Mouse (Mus musculus): ENCODE measurements at regions not wholly inside any gene's neighbourhood (a gene's known extent, or its start where the extent isn't known, plus 50 kb on each side); places are given as distances from the start of the nearest gene placed in this dataset.

DNA sequence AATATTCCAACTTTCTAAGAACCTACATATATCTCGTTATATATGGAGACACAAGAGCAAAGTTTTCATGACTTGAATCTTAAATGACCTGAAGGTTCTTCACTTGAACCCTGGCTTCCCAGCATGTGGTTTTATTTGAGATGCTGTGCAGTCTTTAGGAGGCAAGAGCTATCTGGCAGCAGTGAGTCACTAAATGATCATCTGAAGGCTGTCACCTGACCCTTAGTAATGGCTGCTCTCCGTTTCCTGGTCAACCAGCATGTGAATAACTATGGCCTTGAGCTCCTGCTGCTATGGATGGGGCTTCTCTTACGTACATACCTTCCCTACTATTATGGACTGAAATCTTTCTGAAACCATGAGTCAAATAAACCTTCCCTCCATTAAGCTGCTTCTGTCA lies 149.8 kb upstream of the Zpld1 start:
- no peak for DNase-seq (ENCODE audit: low spot score)

DNA sequence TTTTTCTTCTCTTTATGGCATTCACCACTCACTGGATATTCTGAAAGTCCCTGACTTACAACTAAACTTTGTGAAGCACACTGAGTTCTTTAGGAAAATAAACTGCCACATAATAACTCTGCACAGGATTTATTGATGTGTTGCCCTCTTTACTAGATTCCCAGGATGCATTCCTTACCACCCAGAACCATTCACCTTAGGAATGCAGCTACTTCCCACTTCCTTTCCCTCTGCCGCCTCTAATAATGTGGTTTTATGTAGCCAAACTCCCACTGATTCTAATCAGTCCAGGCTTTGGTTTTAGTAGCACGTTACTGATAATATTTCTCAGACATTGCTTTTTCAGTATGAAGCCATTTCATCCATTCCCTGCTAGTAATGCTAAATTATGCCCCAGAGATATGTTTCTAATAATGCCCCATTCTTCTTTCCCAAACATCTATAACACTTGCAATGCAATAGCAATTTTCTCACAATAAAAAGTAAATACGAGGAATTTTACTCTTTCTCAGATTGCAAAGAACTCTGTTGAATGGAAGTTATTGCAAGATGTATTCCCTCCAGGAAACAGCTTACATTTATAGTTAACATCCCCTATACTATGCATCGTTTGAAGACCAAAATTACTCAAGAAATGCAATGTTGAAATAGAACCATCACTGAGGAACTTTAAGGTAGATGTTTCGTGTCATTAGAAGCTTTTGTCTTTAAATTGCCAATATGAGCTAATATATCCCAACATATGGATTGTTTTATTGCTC lies 145.2 kb upstream of the Zpld1 start:
- no peak for DNase-seq (ENCODE audit: low spot score)

GRCm38 (mm10) chr16:55435139-55435968 lies 137.6 kb upstream of the Zpld1 start:
- no peak for DNase-seq (ENCODE audit: low spot score)

DNA sequence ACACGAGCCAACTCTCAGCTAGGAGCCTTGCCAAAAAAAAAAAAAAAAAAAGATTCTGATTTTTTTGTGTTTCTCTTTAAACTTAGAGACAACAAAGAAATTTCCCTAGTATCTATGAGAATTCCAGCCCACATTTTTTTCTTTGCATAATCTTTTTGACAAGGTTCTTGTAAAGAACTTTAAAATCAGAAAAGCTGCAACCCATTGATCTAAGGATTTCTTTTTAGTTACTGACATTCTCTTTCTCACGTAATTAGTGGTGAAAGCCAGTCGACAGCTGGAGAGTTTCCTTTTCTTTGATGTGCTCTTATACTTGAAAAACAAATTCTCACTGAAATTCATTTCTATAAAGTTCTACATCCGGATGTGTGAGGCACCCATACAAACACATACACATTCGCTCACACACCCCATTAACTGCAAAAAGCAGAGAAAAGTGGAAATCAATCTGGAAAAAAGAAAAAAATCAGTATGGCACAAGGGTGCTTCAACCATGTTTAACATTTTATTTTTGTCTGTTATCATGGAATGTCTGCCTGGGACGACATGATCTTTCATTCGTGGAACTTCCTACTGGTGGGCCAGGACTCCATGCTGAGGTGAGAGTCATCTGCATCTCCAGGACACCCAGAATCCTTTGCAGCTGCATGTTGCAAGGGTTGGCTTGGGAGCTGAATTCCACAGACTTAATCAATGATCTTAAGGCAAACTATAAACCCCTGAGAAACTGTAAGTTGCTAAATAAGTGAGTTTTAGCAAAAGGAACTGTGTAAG lies 124.0 kb upstream of the Zpld1 start:
- no peak for DNase-seq (ENCODE audit: low spot score)

DNA sequence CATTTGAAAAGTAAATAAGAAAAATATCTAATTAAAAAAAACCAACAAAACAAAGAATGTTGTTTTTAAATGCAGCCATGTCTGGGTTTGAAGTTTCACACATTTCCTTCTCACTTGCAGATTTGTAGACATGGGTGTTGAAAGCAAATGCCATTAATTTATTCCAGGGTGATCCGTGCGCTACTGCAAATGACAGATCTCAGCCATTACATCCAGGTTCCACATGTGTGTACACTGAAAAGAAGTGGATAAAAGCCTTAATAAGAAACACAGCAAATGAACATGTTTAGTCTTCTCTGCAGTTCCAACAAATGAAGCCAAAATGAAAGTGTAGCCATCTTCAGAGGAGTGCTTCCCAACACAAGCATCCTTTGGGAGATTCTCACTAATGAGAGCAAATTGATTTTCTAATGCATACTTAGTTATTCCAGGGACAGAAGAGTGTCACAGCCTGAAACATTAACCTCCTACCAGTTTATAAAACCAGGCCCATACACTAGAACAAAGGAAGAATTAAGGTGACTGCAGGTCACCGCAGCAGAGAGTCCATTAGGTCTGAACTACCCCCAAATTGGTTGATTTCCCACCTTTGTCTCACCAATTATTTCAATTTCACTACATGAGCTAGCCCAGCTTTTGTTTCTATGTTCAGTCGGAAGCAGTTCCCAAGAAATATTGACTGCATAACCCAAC lies 123.2 kb upstream of the Zpld1 start:
- no peak for DNase-seq (ENCODE audit: low spot score)

DNA sequence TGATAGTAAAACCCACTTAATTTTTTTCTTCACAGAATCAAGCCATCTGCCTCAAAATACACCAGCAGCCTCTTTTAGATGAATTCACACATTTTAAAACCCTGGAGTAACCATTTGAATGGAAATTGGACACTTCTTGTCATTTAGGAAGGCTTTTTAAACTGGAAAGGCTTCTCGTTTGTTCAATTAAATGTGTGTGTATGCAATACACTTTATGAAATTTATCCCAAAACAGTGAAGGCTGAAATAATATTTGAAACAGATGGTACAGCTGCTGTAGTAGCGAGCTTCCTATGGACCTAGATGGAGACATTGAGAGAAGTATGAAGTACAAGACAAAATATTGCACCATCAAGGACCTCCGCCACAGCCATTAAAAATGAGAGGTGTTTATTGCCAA lies 121.1 kb upstream of the Zpld1 start:
- no peak for DNase-seq (ENCODE audit: low spot score)

DNA sequence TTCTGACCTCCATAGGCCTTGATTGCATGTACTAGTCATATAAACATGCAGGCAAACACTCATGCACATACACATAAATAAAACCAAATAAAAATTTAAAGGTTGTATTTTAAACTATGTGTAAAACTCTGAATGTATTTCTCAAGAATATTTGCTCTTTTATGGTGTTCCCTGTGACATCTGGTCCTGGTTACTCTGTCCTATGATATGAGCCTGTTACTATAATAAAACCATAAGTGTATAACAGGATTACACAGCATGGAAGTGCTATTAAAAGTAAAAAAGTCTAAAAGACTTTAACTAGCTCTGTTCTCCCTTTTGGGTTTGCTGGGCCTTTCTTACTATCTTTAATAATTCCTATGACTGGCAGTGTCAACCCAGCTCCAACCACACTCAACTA lies 103.0 kb upstream of the Zpld1 start:
- DNase-seq (ENCODE audit: low spot score), result no peak

DNA sequence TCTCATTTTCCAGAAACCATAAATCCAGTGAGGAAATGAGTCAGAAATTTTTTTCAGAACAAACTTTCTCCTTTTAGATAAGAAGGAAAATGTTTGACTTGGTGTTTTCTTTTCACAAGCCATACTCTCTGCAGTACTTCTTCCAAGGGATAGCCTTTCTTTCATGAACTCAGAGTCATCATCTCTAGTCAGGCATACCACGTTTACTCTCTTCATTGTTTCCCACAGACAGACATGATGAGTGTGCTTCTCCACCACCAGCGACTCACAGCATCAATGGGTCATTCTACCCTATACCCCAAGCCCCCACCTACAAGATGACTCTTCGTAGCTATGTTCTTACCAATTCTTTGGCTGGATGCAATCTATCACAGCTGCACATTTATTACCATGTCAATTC lies 97.1 kb upstream of the Zpld1 start:
- DNase-seq (ENCODE audit: low spot score), result no peak

DNA sequence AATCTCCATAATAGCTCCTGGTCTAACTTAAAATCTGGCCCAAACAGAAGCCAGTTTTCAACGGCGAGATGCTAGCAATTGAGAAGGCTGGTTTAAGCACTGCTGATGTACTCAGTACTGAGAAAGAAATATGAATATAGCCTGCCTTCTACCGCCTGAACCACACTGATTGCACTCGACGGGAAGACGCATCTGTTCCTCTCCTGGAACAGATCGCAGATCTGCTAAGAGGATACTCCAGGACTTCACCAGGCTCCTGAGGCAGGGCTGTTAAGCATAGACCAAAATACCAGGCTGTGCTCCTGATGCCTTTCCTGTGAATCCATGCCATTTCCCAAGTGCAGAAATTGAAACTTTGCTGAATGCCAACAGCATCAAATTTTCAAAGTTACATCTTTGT lies 92.6 kb upstream of the Zpld1 start:
- no peak for DNase-seq (ENCODE audit: low spot score)

- no peak for DNase-seq (ENCODE audit: low spot score)
Observed at GRCm38 (mm10) chr16:55379996-55380395, 82.2 kb upstream of the Zpld1 start.

DNA sequence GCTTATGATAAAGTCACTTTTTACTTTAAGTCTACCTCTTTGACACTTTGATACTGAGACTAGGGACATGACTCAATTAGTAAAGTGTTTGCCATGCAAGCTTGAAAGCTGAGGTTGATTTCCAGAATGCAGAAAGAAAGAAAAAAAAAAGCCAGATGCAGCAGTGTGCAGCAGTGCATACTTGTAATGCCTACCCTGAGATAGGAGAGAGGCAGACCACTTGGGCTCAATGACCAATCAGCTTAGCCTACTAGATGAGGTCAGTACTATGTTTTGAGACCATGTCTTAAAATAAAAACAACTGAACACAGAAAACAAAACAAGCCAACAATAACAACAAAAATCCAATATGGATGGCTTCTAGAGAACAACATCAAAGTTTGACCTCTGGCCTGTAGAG lies 81.4 kb upstream of the Zpld1 start:
- DNase-seq (ENCODE audit: low spot score), result no peak

- no peak for DNase-seq (ENCODE audit: low spot score)
Observed at GRCm38 (mm10) chr16:55378701-55379100, 80.9 kb upstream of the Zpld1 start.

DNA sequence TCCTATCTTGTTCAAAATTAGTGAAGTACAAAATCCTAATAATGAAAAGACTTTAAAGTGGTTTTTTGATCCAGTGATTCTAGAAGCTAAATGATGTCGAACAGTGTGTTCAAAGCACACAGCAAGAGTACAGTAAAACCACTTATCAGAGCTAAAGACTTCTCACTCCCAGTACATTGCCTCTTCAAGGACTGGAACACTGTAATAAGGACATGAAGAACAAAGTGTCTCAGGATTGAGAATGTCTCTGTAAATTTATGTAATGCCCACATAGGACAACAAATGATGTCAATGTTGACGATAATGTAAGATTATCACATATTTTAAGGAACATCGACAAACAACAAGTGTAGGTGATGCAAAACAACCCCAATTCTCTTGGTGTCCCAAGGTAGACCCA lies 78.1 kb upstream of the Zpld1 start:
- no peak for DNase-seq (ENCODE audit: low spot score)

DNA sequence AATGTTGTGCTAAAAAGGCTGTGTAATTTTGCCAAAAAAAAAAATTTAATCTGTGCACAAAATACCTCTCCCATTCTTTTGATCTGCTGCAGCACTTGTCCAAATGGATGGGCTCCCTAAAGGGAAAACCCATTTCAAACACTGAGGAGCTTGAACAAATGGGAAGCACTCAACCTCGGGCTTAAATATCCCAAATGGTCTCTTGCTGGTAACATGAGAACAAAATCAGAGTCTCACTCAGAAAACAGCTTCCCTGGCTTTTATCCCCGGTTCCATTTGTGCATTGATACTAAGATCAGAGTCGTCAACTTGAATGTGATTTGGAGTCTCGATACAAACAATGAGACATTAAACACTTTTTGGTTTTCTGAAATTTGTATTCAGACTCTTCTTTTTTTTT lies 59.9 kb upstream of the Zpld1 start:
- DNase-seq (ENCODE audit: low spot score), result no peak

DNA sequence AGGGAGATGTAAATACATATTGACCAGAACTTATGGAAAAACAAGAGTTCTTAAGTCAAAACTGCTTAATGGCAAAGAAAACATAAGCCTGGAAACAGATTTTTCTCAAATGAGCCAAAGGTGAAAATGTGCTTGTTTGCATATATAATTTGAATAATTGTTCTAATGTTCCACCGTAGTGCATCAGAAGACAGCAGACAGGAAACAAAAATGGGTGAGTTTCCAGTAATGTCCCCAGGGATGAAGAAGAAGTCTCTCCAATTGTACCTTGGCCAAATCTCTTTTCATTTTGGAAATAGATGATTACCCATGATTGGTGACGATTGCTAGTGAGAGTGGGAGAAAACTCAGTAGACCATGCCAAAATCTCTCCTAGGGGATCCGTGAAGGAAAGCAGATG lies 58.3 kb upstream of the Zpld1 start:
- DNase-seq (ENCODE audit: low spot score), result no peak
